Mouse (Mus musculus): Measurements from ENCODE around the gene Slc22a20.

The Slc22a20 gene

DNA sequence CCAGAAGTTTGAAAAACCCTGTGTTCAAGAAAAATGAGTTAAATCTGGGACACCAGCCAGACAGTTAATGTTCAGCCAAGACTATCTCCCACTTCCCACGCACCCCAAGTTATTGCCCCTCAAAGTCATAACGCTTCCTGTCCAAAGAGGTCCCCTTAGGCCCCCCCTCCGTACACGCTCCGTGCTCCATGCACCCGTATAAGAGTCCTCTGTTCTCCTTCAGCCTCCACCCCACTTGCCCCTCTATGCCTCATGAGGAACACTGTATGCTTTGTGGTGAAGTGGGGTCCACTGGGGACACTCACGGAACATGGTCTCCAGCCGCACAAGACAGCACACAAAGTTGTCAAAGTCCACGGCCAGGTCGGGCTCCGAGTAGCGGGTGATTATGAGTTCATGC is 4.1 kb upstream of the Slc22a20 start:
- DNase-seq (ENCODE audit: low read depth, low spot score), result no peak

GRCm38 (mm10) chr19:5989585-5989984 is 3.6 kb upstream of the Slc22a20 start:
- no peak for DNase-seq (ENCODE audit: low read depth, low spot score)

DNA sequence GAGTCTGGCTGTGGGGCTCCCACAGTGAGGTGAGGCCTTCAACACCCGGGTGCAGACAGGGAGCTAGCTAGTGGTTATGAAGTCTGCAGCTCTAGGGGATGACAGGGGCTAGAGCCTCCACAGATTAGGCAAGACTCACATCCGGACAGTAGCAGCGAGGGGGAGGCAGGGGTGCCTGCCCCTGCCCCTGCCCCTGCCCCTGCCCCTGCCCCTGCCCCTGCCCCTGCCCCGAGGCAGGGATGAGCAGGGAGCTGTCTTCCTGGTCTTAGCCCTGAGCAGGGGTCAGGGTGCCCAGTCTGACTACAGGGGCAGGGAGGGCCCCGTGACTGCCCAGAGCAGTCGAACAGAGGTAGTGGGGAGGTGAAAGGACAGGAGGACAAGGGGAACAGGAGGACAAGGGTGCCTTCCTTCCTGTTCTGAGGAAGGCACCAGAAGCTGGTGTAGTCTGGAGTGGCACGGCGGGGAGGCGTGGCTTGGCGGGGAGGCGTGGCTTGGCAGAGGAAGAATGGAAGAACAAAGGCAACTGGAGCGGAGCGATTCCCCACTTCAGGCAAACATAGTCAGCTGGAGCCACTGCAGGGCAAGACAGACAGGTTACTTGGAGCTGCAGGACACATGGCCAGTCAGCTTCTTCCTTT is 3.0 kb upstream of the Slc22a20 start:
- no peak for DNase-seq (ENCODE audit: low read depth, low spot score)

GRCm38 (mm10) chr19:5988027-5988814 is 2.3 kb upstream of the Slc22a20 start:
- no peak for DNase-seq (ENCODE audit: low read depth, low spot score)

- DNase-seq (ENCODE audit: low read depth, low spot score), result no peak
Observed at GRCm38 (mm10) chr19:5980477-5980876, 5.5 kb downstream of the Slc22a20 start.

- DNase-seq (ENCODE audit: low read depth, low spot score), result no peak
Observed at GRCm38 (mm10) chr19:5977717-5978116, 8.2 kb downstream of the Slc22a20 start.

- no peak for DNase-seq (ENCODE audit: low read depth, low spot score)
Observed at GRCm38 (mm10) chr19:5975676-5976075, 10.3 kb downstream of the Slc22a20 start.

GRCm38 (mm10) chr19:5975112-5975511 is 10.8 kb downstream of the Slc22a20 start:
- no peak for DNase-seq (ENCODE audit: low read depth, low spot score)

- peak; percentile 60 for DNase-seq (ENCODE audit: low read depth, low spot score)
Observed at GRCm38 (mm10) chr19:5967664-5968063, 18.3 kb downstream of the Slc22a20 start.

- DNase-seq (ENCODE audit: low read depth, low spot score), result peak; percentile 82
Observed at GRCm38 (mm10) chr19:5966786-5967185, 19.2 kb downstream of the Slc22a20 start.

GRCm38 (mm10) chr19:5965910-5966309 is 20.0 kb downstream of the Slc22a20 start:
- DNase-seq (ENCODE audit: low read depth, low spot score), result no peak

- peak; percentile 83 for DNase-seq (ENCODE audit: low read depth, low spot score)
Observed at GRCm38 (mm10) chr19:5965280-5965679, 20.7 kb downstream of the Slc22a20 start.

DNA sequence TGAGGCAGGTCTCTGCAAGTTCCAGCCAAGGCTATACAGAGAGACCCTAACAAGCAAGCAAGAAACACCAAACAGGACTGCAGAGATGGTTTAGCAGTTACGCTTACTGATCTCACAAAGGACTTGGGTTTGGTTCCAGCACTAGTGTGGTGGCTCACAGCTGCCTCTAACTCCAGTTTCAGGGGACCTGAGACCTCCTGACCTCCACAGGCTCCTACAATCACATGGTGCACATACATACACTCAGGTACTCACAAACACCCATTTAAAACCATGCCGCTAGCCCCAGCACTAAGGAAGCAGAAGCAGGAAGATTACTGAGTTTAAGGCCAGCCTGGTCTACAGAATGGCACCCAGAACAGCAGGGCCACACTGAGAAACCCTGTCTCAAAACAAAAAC is 21.1 kb downstream of the Slc22a20 start:
- DNase-seq (ENCODE audit: low read depth, low spot score), result no peak

DNA sequence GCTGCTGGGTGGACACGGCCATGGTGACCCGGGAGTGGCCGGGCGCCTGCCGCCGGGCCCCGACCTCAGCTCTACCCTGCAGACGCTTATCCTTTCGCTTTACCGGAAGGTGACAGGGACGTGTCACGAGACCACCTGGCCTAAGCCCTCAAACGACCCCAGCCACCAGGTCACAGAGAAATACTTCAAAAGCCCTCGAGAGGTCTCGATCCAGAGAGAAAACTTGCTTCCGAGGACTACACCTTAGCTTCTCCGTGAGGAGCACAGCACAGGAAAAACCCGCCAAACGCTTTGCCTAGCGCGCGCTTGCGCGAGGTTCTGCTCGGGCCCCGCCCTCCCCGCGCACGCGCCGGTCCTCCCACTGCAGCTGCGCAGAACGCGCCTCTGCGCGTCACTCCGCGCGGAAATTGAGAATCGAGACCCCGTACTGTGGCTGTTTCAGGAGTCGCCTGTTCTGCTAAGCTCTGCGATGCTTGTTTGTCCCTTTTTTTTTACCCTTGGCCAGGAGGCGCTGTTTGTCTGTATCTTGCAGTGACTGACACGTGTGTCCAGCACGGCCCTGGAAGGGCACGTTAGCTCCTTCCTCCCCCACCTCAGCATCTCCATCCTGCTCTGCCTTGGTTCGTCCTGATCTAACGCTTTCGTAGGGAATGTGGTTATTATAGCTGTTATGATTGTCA is 21.9 kb downstream of the Slc22a20 start, which contains the start of gene Pola2:
Pola2 (minus strand) TSS at position 320 of the 680 bp plus-strand sequence.
- DNase-seq (ENCODE audit: low read depth, low spot score), result peak; percentile 76

GRCm38 (mm10) chr19:5962651-5963050 is 23.3 kb downstream of the Slc22a20 start:
- DNase-seq (ENCODE audit: low read depth, low spot score), result no peak

GRCm38 (mm10) chr19:5957371-5957770 is 28.6 kb downstream of the Slc22a20 start:
- no peak for DNase-seq (ENCODE audit: low read depth, low spot score)

DNA sequence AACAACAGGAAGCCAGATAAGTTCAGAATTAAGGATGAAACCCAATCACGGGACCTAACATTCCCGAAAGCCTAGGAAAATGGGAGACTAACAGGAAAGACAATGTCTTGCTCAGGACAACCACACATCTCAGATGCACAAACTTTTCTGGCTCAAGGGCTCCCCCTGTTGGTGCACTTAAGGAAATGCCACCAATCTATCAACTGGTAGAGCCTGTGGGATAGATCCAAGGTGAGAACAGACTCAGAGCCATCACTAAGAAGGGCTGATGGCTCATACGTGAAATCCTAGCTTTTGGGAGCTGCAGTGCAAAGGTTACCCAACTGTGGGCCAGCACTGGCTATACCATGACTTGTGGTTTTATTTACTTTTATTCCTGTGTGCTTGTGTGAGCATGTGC is 29.3 kb downstream of the Slc22a20 start:
- peak; percentile 77 for DNase-seq (ENCODE audit: low read depth, low spot score)

GRCm38 (mm10) chr19:5955704-5956670 is 30.0 kb downstream of the Slc22a20 start:
- no peak for DNase-seq (ENCODE audit: low read depth, low spot score)

- no peak for DNase-seq (ENCODE audit: low read depth, low spot score)
Observed at GRCm38 (mm10) chr19:5954936-5955335, 31.0 kb downstream of the Slc22a20 start.

DNA sequence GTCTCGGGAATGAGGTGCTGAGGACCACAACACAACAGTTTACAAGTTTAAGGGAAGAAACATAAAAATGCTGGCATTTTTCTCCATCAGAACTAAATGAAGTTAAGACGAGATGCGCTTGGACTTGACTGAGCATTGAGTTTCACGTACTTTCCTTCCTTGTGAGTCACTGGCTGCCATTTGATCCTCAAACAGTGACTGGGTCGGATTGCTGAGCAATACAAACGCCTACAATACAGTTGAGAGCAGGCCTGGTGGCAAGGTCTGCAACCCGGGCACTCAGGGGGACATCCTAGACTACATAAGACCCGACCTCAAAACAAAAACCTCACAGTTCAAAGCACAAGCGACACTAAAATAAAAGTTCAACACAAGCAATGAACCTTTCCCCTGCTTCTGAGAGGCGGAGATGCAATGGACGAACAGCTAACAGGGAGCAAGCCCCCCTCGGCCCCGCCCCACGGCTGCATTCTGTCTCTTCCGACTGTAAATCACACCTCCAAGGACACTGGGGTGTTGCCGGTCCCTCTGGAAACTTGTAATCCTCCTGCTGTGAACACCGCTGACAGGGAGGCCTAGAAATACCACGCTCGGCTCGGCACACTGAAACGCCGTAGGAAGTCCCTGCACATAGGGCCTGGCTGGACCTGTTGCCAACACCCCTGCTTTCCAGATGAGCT is 31.8 kb downstream of the Slc22a20 start:
- DNase-seq (ENCODE audit: low read depth, low spot score), result no peak

All from c-Kit-negative CD71-positive TER-119-positive erythroid progenitor cells, embryonic 14.5 days (primary cell).